Mouse (Mus musculus): Measurements from ENCODE around the gene Gpr4.
A peak's percentile ranks its signal among the peaks of the same experiment; 100 is the strongest.

Gene Gpr4

DNA sequence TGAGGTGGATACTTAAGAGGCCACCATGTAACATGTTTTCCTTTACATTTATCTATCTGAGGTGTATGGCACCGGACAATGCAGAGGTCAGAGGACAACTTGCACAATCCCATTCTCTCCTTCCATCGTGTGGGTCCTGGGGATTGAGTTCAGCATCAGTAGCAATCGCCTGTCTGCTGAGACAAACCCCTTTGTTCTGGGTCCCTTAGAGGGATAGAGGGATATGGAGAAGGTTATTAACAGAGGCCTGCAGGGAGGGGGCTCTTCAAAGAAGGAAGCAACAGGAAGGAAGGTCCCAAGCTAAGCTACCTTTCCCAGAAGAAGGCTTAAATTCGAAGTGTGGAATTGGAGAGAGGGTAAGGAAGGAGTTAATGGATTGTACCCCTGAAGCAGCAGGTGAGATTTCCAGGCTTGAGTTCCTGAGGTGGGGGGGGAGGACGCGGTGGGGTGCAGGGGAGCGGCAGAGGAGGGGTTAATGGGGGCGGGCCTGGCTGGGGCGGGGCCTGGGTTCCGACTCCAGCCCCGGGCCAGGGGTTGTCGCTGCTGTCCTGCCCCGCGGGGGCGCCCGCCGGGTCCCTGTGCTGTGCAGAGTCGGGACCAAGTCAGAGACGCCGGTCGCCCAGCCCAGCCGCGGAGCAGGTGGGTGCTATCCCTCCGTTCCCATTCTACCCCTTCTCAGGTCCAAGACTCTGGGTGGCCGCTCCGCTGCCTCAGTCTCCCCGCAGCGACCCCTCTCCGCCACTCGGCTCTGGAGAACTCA lies at the start of gene Gpr4:
Gene Gpr4 (plus strand): TSS at position 543 of the 760 bp plus-strand sequence.
- no peak for DNase-seq (ENCODE audit: low spot score)

GRCm38 (mm10) chr7:19162928-19163327 lies 49.4 kb upstream of the Gpr4 start:
- DNase-seq (ENCODE audit: low spot score), result no peak

- DNase-seq (ENCODE audit: low spot score), result no peak
Observed at GRCm38 (mm10) chr7:19163752-19164151, 48.6 kb upstream of the Gpr4 start.

DNA sequence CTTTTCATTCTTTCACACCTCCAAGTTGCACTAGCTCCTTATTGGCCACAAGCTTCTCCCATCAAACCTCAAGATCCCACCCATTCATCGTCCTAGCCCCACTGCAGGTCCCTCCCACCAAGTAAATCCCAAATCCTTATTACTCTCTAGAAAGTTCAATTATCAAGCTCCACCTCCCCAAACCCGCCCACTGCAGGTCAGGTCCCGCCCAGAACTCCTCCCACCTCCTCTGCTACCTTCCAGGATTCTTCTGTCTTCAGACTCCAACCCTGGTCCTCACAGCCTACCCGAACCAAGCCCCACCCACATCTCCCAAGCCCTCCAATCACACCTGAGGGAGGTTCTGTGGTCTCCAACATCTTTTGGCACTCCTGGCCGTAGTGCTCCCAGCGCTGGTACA lies 48.1 kb upstream of the Gpr4 start:
- no peak for DNase-seq (ENCODE audit: low spot score)

GRCm38 (mm10) chr7:19164978-19165377 lies 47.4 kb upstream of the Gpr4 start:
- DNase-seq (ENCODE audit: low spot score), result no peak

GRCm38 (mm10) chr7:19165656-19166423 lies 46.5 kb upstream of the Gpr4 start, which contains the start of gene Gipr:
Gipr (minus strand) TSS chr7:19166127.
- DNase-seq (ENCODE audit: low spot score), result no peak

GRCm38 (mm10) chr7:19166990-19167389 lies 45.3 kb upstream of the Gpr4 start:
- no peak for DNase-seq (ENCODE audit: low spot score)

DNA sequence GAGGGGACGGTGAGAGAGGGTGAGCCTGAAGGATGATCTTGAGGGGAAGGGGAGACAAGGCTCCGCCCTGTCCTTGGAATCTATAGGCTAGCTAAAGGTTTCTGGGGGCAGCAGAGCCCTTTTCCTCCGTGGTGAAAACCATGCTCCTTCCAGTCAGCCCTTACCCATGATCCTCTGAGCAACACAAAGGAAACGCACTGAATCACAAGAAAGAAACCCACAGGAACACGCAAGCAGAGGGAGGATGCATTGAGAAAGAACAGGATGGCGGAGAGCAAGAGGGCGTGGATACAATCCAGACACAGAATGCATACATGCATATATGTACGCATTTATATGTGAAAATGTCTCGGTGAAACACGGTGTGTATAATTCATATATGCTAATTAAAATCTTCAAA lies 42.8 kb upstream of the Gpr4 start:
- DNase-seq (ENCODE audit: low spot score), result no peak

DNA sequence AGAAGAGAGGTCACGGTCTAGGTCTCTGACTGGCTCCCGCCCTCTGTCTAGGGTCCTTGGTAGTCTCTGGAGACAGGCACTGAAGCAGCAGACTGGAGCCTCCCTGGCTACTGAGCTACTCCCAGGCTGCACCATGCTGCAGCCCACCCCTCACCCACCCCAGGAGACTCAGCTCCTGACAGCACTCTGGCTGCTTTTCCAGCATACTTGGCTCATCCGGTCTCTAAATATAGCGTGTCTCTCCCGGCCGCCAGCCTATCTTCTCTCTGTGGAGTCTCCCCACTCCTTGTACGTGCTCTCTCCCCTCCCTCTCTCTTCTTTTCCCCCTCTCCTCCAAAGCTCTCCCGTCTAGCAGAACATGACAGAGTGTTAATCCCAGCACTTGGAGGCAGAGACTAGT lies 42.2 kb upstream of the Gpr4 start:
- no peak for DNase-seq (ENCODE audit: low spot score)

DNA sequence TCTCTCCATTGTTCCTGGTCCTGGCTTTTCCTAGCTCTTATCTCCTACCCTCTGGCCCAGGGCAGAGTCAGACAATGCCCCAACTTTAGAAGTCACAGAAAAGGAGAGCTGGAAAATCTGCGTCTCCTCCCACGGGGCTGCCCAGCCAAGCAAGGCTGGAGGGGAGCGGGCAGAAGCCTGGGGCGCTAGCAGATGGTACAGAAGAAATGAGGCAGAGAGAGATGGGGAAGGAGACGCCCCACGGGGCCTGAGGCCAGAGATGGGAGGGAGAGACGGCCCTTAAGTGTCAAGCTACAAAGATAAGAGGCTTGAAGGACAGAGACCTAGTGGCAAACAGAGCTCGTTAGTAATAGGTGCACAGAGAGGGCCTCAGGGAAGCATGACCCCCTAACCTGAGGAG lies 40.5 kb upstream of the Gpr4 start:
- no peak for DNase-seq (ENCODE audit: low spot score)

GRCm38 (mm10) chr7:19172874-19173273 lies 39.5 kb upstream of the Gpr4 start:
- peak; percentile 92 for DNase-seq (ENCODE audit: low spot score)

DNA sequence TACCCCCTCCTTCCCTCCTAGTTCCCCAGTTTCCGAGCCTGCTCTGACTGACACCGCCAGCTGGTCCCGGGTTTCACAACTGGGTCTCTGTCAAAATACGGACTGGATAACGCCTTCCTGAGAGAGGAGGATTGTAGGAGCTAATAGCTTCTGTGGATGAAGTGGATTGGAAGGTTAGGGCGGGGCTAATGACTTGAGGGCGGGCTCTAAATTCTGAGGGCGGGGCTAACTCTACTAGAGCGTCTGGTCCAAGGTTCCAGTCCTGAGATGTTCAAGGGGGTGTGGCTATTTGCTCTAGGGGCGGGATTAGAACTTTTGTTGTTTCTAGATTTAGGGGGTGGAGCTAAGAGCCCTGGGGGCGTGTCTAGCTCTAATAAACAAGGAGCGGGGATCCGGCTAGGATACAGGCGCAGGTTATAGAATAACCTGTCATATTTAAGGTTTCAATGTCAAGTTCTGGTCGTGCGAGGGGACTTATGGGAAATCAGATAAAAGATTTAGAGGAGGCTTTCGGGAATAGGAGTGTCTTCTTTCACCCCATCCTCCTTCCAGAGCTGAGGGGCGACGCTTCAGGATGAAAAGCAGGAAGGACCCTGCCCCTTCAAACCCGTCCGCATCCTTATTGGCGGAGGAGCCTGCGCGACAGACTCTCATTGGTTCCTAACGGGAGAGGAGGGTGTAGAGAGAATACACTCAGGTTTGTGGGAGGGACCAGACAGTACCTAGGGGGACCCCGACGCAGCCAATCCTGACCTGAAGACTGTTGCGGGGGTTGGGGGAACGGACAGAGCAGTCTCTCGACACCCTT lies 36.4 kb upstream of the Gpr4 start, which contains the start of gene Eml2:
Gene Eml2 (plus strand): TSS at position 714 of the 808 bp plus-strand sequence.
- peak; percentile 94 for DNase-seq (ENCODE audit: low spot score)

DNA sequence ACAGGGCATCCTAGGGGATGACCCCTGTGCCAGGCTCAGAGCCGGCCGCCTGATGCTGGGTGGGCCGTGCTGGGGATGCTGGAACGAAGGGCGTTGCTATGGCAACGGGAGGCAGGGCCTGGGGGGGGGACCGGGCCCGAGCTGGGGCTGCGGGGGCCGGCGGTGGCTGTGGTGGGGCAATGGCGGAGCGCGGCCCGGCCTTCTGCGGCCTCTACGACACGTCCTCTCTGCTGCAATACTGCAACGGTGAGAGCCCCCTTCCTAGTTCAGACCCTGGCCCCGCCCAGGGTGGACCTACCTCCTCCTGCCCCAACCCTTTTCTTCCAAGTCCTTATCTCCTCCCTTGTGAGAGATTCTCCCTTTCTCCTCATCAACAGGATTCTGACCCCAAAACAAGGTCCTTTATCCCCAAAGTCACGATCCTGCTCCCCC lies 35.8 kb upstream of the Gpr4 start:
- DNase-seq (ENCODE audit: low spot score), result no peak

DNA sequence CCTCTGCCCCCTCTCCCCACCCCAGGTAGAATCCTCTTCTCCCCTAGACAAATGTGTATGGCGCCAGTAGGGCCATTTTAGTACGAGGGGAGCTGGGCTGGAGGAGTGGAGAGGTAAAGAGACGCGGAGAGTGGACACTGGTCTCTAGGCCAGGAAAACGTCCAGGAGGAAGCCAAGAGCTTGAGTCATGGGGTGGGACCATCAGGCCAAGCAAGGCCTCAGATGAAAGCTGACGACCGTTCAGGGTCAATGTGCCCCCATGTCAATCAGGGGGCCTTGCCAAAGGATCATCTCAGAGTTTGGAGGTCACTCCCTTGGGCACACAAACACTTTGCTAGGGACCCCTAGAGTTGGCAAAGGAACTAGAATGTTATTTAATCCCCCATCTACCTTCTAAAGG lies 35.1 kb upstream of the Gpr4 start:
- no peak for DNase-seq (ENCODE audit: low spot score)

GRCm38 (mm10) chr7:19178035-19178434 lies 34.3 kb upstream of the Gpr4 start:
- no peak for DNase-seq (ENCODE audit: low spot score)

DNA sequence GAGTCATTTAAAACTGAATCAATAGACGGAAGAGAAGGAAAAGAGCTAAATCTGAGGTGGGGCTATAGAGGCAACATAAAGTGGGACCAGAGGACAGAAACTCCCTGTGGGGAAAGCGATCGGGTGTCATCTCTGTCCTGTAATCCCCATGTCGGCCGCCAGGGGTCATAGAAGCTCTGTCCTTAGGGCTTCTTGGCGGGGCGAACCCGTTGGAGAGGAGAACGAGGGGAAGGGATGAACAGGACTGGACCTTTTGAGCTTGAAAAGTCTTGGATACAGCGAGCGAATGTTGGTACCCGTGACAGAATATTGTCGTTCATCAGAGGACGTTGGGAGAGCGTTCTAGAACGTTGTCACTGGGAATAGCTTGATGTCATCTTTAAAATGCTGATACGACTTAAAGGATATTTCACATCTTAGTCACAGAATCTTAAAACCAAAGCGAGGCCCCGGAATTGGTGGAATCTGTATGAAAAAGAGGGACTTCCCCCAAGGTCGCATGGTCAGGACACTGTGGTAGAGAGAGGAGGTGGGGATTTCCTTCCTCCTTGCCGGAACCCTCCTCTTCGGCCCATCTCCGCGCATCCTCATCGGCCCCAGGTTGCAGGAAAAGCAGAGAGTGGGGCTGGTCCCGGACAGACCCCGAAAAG lies 33.8 kb upstream of the Gpr4 start:
- peak; percentile 87 for DNase-seq (ENCODE audit: low spot score)

GRCm38 (mm10) chr7:19179173-19179572 lies 33.2 kb upstream of the Gpr4 start:
- DNase-seq (ENCODE audit: low spot score), result peak; percentile 72

DNA sequence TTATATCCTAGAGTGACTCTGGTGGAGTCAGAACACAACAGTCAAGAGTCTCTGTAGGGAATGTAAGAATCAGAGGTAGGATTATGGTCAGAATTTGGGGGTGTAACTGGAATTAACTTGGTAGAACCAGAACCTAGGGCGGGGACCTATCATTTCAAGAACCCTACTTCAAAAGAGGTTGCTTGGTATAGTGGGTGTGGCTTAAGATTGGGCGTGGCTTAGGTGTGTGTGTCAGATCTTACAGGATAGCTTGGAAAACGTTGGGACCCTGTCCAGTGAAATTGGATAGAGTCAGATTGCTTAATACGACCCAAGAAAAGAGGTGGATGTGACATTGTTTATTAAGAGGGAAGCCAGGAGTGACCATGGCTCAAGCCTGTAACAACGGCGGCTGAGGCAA lies 32.4 kb upstream of the Gpr4 start:
- DNase-seq (ENCODE audit: low spot score), result no peak

GRCm38 (mm10) chr7:19180862-19181429 lies 31.4 kb upstream of the Gpr4 start:
- no peak for DNase-seq (ENCODE audit: low spot score)

GRCm38 (mm10) chr7:19184250-19184649 lies 28.1 kb upstream of the Gpr4 start:
- DNase-seq (ENCODE audit: low spot score), result no peak

- no peak for DNase-seq (ENCODE audit: low spot score)
Observed at GRCm38 (mm10) chr7:19184758-19185157, 27.6 kb upstream of the Gpr4 start.

DNA sequence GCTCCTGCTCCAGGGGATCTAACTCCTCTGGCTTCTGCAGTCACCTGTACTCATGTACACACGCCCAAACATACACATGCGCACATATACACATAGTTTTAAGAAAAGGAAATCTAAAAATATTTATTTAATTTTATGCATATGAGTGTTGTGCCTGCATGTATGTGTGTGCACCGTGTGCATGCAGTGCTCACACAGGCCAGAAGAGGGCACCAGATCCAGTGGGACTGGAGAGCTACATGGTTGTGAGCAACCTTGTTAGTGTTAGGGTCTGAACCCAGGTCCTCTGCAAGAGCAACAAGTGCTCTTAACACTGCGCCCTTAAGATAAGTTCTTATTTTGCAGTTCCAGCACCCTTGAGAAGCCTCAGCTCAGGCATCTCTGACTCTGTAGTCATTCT lies 17.7 kb upstream of the Gpr4 start:
- no peak for DNase-seq (ENCODE audit: low spot score)
